Mouse (Mus musculus): ENCODE measurements around the gene Atp6v1e2.

DNA sequence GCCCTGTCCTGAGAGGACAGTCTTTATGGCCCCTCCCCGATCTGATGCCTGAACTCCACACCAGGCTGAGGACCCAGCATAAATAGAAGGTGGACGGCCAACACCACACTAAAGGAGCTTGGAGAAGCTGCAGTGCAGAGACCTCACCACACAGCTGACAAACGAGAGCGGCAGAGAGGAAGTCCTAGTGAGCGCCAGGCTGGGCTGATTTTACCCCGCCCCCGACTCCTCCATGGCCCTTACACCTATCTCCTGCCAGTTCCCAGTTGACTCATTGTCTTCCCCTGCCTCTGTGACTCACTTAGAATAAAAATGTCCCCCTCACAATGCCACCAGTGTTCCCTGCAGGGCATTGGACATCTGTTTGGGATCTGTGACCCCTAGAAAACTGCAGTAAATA lies 44.1 kb downstream of the Atp6v1e2 start:
- no peak for TF ChIP-seq CTCF (IDR thresholded peaks at IDR 0.05; ENCODE audit: borderline replicate concordance, extremely low read depth, insufficient read depth, insufficient read length)
- no peak for TF ChIP-seq POLR2A (IDR thresholded peaks at IDR 0.05; ENCODE audit: borderline replicate concordance, extremely low read depth, insufficient read depth, insufficient read length, poor library complexity, severe bottlenecking)

All from brain, embryonic 14.5 days (tissue).